Mouse (Mus musculus): ENCODE results near the gene Nrsn1. TPM values are rescaled to one million over a fixed set of nuclear protein-coding genes. Genes with fewer than 3 reads are reported as not detected.

The Nrsn1 gene
- polyA plus RNA-seq, 1 experiment from 2014 or later = 27.9 TPM

GRCm38 (mm10) chr13:25220186-25220787 lies 50.0 kb downstream of the Nrsn1 start:
- no peak overlapping the region for H3K4me2 ChIP-seq (replicated peaks)
- no peak for ATAC-seq (ENCODE audit: low FRiP score, low read depth)
- H3K36me3 ChIP-seq = no peaks in the 10 kb centered on the region
- H3K4me3 ChIP-seq = no peak overlapping the region
- H3K27ac ChIP-seq = no peak overlapping the region
- H3K9me3 ChIP-seq = no peaks in the 10 kb centered on the region
- H3K4me1 ChIP-seq = no peaks in the 10 kb centered on the region
- H3K9ac ChIP-seq = no peak overlapping the region
- WGBS = 76% methylated on average over 5 of the region's 5 CpGs
- H3K27me3 ChIP-seq (replicated peaks) = no peaks in the 10 kb centered on the region

GRCm38 (mm10) chr13:25218394-25218793 lies 51.9 kb downstream of the Nrsn1 start:
- no peak for ATAC-seq (ENCODE audit: low FRiP score, low read depth)
- Histone ChIP-seq H3K4me2 (replicated peaks) (no peak overlapping the region), H3K9me3 (no peaks in the 10 kb centered on the region), H3K4me1 (no peaks in the 10 kb centered on the region), H3K27ac (no peak overlapping the region), H3K36me3 (no peaks in the 10 kb centered on the region), H3K4me3 (no peak overlapping the region), H3K27me3 (replicated peaks) (no peaks in the 10 kb centered on the region), H3K9ac (no peak overlapping the region)
- WGBS = 86% methylated on average over 1 of the region's 1 CpGs

GRCm38 (mm10) chr13:25206950-25207349 lies 63.4 kb downstream of the Nrsn1 start:
- no peak for ATAC-seq (ENCODE audit: low FRiP score, low read depth)
- Histone ChIP-seq H3K4me2 (replicated peaks) (no peak overlapping the region), H3K27me3 (replicated peaks) (no peaks in the 10 kb centered on the region), H3K27ac (no peak overlapping the region), H3K4me1 (no peaks in the 10 kb centered on the region), H3K4me3 (no peak overlapping the region), H3K9me3 (no peaks in the 10 kb centered on the region), H3K9ac (no peak overlapping the region), H3K36me3 (no peaks in the 10 kb centered on the region)
- WGBS = 87% methylated on average over 5 of the region's 5 CpGs

Other genes starting within 250 kb of the Nrsn1 start
- 2.8 and 2.9 TPM in 2 replicates for gene Dcdc2a, start 214.5 kb downstream of the Nrsn1 start, polyA plus RNA-seq (2016; fragmentation: Nextera tagmentation; extraction: Ambion mirVana)

Data from neural tube, embryonic 12.5 days (tissue).